Mouse (Mus musculus): ENCODE measurements around the gene 1700040F15Rik.
"Not testable (repeated sequence)": the region's sequence is repeated elsewhere in the genome, so short reads cannot be mapped to it uniquely, and the experiment has no call there.

The 1700040F15Rik gene

GRCm38 (mm10) chrY:61101947-61102346 is at the start of gene 1700040F15Rik:
TSS of gene 1700040F15Rik (plus strand) at chrY:61102247.
- not testable (repeated sequence) for DNase-seq (ENCODE audit: low spot score)

All from layer of hippocampus, adult 9-10 months (tissue).